Mouse (Mus musculus) left cerebral cortex, postnatal 4 days (tissue): ENCODE data around the gene Olfr15. TPM values are rescaled to one million over a fixed set of nuclear protein-coding genes. Genes with fewer than 3 reads are reported as not detected.
A peak's percentile ranks its signal among the peaks of the same experiment; 100 is the strongest.
"Not testable (repeated sequence)": the region's sequence is repeated elsewhere in the genome, so short reads cannot be mapped to it uniquely, and the experiment has no call there.

Source experiments
- DNase-seq: peaks from one replicate; pipeline ENCODE4 v3.0.0-alpha.2; 2022
- intact Hi-C: fragments of 180-260 bp; cut with DNase I; formaldehyde crosslinking; loops from one replicate; pipeline ENCODE4 v1.15.1; 2025
- total RNA-seq, 2 experiments: library from RNA; stranded (reverse); gene quantifications; 2 replicates each; pipeline ENCODE4 v1.2.3; 2021

Gene Olfr15
- total RNA-seq, result not detected

- intact Hi-C loops, result no loop called here
- no peak for DNase-seq
These were observed at the start of gene Olfr15 for GRCm38 (mm10) chr16:3830588-3831109. Gene Olfr15, plus strand, starts transcription at chr16:3830878.

- intact Hi-C loops, result no loop called here
- DNase-seq, result no peak
These were observed 49.4 kb upstream of the Olfr15 start for GRCm38 (mm10) chr16:3781237-3781636.

GRCm38 (mm10) chr16:3788394-3788793 lies 42.3 kb upstream of the Olfr15 start:
- DNase-seq, result no peak
- intact Hi-C loops, result no loop called here

GRCm38 (mm10) chr16:3808176-3808575 lies 22.5 kb upstream of the Olfr15 start:
- DNase-seq, result no peak
- intact Hi-C loops, result no loop called here

GRCm38 (mm10) chr16:3814667-3815066 lies 16.0 kb upstream of the Olfr15 start:
- intact Hi-C loops, DNase-seq: not testable (repeated sequence)

- DNase-seq, result no peak
- intact Hi-C loops, result no loop called here
These were observed 10.5 kb upstream of the Olfr15 start for GRCm38 (mm10) chr16:3820202-3820601.

- DNase-seq, result no peak
- intact Hi-C loops, result no loop called here
These were observed 2.7 kb upstream of the Olfr15 start for GRCm38 (mm10) chr16:3828021-3828420.

- DNase-seq, result no peak
These were observed 951 bp upstream of the Olfr15 start for GRCm38 (mm10) chr16:3829727-3830126.

GRCm38 (mm10) chr16:3835461-3835860 lies 4.8 kb downstream of the Olfr15 start:
- no peak for DNase-seq
- intact Hi-C loops, result no loop called here

More at GRCm38 (mm10) chr16:3829727-3830126, 951 bp upstream of the Olfr15 start:
- intact Hi-C loops, result no loop called here

- DNase-seq, result no peak
- intact Hi-C loops, result no loop called here
These were observed 8.6 kb downstream of the Olfr15 start for GRCm38 (mm10) chr16:3839157-3839885.

- DNase-seq, result peak; percentile 13
- intact Hi-C loops, result no loop called here
These were observed 12.3 kb downstream of the Olfr15 start for GRCm38 (mm10) chr16:3842989-3843388.

GRCm38 (mm10) chr16:3843796-3844195 lies 13.1 kb downstream of the Olfr15 start:
- no peak for DNase-seq
- intact Hi-C loops, result no loop called here

- DNase-seq, result peak; percentile 94
- intact Hi-C loops, result no loop called here
These were observed 16.2 kb downstream of the Olfr15 start, which contains the start of gene Zfp174 for GRCm38 (mm10) chr16:3846711-3847518. Gene Zfp174, plus strand, starts transcription at chr16:3847268.

GRCm38 (mm10) chr16:3847871-3848270 lies 17.2 kb downstream of the Olfr15 start:
- intact Hi-C loops, result no loop called here
- no peak for DNase-seq

GRCm38 (mm10) chr16:3848416-3848815 lies 17.7 kb downstream of the Olfr15 start:
- intact Hi-C loops, result no loop called here
- DNase-seq, result no peak

GRCm38 (mm10) chr16:3851301-3851700 lies 20.6 kb downstream of the Olfr15 start:
- DNase-seq, intact Hi-C loops: not testable (repeated sequence)

- DNase-seq, result no peak
- intact Hi-C loops, result no loop called here
These were observed 21.9 kb downstream of the Olfr15 start for GRCm38 (mm10) chr16:3852586-3852985.

GRCm38 (mm10) chr16:3854437-3855182 lies 23.9 kb downstream of the Olfr15 start:
- no peak for DNase-seq
- intact Hi-C loops, result no loop called here

- intact Hi-C loops, result no loop called here
- no peak for DNase-seq
These were observed 25.1 kb downstream of the Olfr15 start for GRCm38 (mm10) chr16:3855776-3856175.

- intact Hi-C loops, result no loop called here
- DNase-seq, result no peak
These were observed 28.6 kb downstream of the Olfr15 start for GRCm38 (mm10) chr16:3859254-3859653.

GRCm38 (mm10) chr16:3871815-3872214 lies 41.1 kb downstream of the Olfr15 start:
- DNase-seq, result no peak

More at GRCm38 (mm10) chr16:3871815-3872214, 41.1 kb downstream of the Olfr15 start:
- intact Hi-C loops, result no loop called here
